Comparison of ENCODE assay signal across 15 mouse cellular contexts in the genomic region with DNA sequence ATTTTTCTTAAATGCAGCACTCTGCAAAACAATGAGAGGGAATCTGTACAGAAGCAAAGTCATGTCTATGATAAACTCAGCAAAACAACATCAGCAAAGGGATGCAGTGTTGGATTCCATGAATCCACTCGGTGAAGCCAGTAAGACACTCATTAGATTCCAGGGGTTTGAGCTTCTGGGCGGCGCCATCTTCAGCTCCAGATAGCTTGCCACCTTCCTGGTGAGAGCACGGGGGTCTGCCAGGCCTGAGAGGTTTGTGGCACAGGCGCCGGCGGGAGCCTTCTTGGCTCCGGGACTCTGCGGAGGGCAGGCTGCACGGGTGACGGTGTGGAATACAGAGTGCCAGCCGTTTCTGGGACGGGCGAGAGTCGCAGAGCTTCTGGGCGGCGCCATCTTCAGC. TPM values are rescaled to one million over a fixed set of nuclear protein-coding genes. Genes with fewer than 3 reads are reported as not detected.
"Had no signal": no experiment of that assay in that cellular context is flagged by ENCODE, and none has a peak within 500 bp of the region (broad histone marks: within the 10 kb centered on the region; RNA-seq: fewer than 3 reads in every experiment).

No protein-coding gene starts in this region.

RNA-seq across cellular contexts. Expression of gene Gm8068, which starts 21.8 kb away (rescaled TPM):
- polyA plus RNA-seq: lung, embryonic 14.5 days; lung, embryonic 16.5 days; macrophage; midbrain, embryonic 11.5 days; midbrain, embryonic 13.5 days; midbrain, embryonic 15.5 days; midbrain, postnatal 0 days; neural tube, embryonic 12.5 days; neural tube, embryonic 14.5 days; spleen, adult 2 months; stomach, embryonic 15.5 days; stomach, postnatal 0 days; thymus, adult 2 months; urinary bladder, adult 2 months had no signal

RNA-seq across cellular contexts. Expression of gene Gm7929, which starts 27.0 kb away (rescaled TPM):
- polyA plus RNA-seq: lung, embryonic 14.5 days; lung, embryonic 16.5 days; macrophage; midbrain, embryonic 11.5 days; midbrain, embryonic 13.5 days; midbrain, embryonic 15.5 days; midbrain, postnatal 0 days; neural tube, embryonic 12.5 days; neural tube, embryonic 14.5 days; spleen, adult 2 months; stomach, embryonic 15.5 days; stomach, postnatal 0 days; testis, adult 2 months; thymus, adult 2 months; urinary bladder, adult 2 months had no signal

RNA-seq across cellular contexts. Expression of gene Gm47189, which starts 48.8 kb away (rescaled TPM):
- polyA plus RNA-seq: lung, embryonic 14.5 days; lung, embryonic 16.5 days; macrophage; midbrain, embryonic 11.5 days; midbrain, embryonic 13.5 days; midbrain, embryonic 15.5 days; midbrain, postnatal 0 days; neural tube, embryonic 12.5 days; neural tube, embryonic 14.5 days; spleen, adult 2 months; stomach, embryonic 15.5 days; stomach, postnatal 0 days; thymus, adult 2 months; urinary bladder, adult 2 months had no signal
